Mouse (Mus musculus) hindbrain, embryonic 14.5 days (tissue): Measurements from ENCODE around the gene Krt42. TPM values are rescaled to one million over a fixed set of nuclear protein-coding genes. Genes with fewer than 3 reads are reported as not detected.

Source experiments
- ATAC-seq: fragments of 200-750 bp; cut with Nextera tagmentation; 2 replicates; pipeline ENCODE4 v1.8.0; 2017; ENCODE audit warnings: moderate number of reproducible peaks, mild to moderate bottlenecking, moderate TSS enrichment, moderate library complexity; ENCODE audit not compliant: low FRiP score
- DNase-seq: peaks from one replicate; pipeline ENCODE4 v3.0.0-alpha.2; 2015; ENCODE audit warnings: low spot score
- H3K27ac ChIP-seq: fragments of 300-500 bp; sonication (generic); 2 replicates; pipeline ENCODE4 v1.5.1; 2014; ENCODE audit warnings: mild to moderate bottlenecking, moderate library complexity
- H3K27me3 ChIP-seq: fragments of 300-500 bp; sonication (generic); 2 replicates; pipeline ENCODE4 v1.6.1; 2014; ENCODE audit warnings: mild to moderate bottlenecking, low read length, mixed read lengths; ENCODE audit not compliant: control insufficient read depth, insufficient read depth
- H3K36me3 ChIP-seq: fragments of 300-500 bp; sonication (generic); replicated peaks from 2 replicates; pipeline ENCODE4 v1.6.1; 2014; ENCODE audit not compliant: control insufficient read depth, insufficient read depth
- H3K4me1 ChIP-seq: fragments of 300-500 bp; sonication (generic); replicated peaks from 2 replicates; pipeline ENCODE4 v1.6.1; 2014; ENCODE audit warnings: antibody characterized with exemption, low read length, mixed read lengths; ENCODE audit not compliant: control insufficient read depth, insufficient read depth
- H3K4me2 ChIP-seq: fragments of 300-500 bp; sonication (generic); replicated peaks from 2 replicates; pipeline ENCODE4 v1.6.1; 2014; ENCODE audit warnings: mild to moderate bottlenecking, moderate library complexity
- H3K4me3 ChIP-seq: fragments of 300-500 bp; sonication (generic); replicated peaks from 2 replicates; pipeline ENCODE4 v1.5.1; 2014; ENCODE audit warnings: mild to moderate bottlenecking, low read length
- H3K9ac ChIP-seq: fragments of 300-500 bp; sonication (generic); 2 replicates; pipeline ENCODE4 v1.6.1; 2014
- H3K9me3 ChIP-seq: fragments of 300-500 bp; sonication (generic); 2 replicates; pipeline ENCODE4 v1.6.1; 2016; ENCODE audit warnings: low read length; ENCODE audit not compliant: control insufficient read depth
- WGBS: fragments of 180-500 bp; shearing (Covaris S2); extraction: QIAGEN DNeasy Blood & Tissue Kit; methylation state at CpG from one replicate; pipeline ENCODE4 v1.1.7; 2014; 5-methylcytosine and 5-hydroxymethylcytosine counted together
- polyA plus RNA-seq: library from polyadenylated mRNA; unstranded; fragments of >200 nt; fragmentation: Nextera tagmentation; extraction: Ambion mirVana; gene quantifications from 2 replicates; pipeline ENCODE4 v1.2.1, GENCODE M21; 2014

Krt42 gene
- polyA plus RNA-seq, 1 experiment from 2014 or later, result not detected

DNA sequence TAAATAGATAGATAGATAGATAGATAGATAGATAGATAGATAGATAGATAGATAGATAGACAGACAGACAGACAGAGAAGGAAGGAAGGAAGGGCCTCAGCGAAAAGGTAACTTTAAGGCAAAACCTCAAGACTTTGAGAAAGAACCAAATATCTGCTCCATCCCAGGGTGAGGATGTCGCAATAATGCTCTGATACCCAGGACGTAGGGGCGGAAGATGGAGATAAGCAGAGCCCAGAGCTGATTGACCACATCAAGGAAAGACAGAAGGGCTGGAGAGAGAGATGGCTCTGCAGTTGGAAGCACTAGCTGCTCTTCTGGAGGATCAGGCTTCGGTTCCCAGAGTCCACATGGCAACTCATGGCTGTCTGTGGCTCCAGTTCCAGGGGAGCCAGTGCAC, 31.6 kb upstream of the Krt42 start:
- H3K9ac ChIP-seq, result no peak overlapping the region
- H3K4me2 ChIP-seq, result no peak overlapping the region
- DNase-seq, result no peak
- H3K4me1 ChIP-seq, result no peaks in the 10 kb centered on the region
- ATAC-seq, result no peak
- no peaks in the 10 kb centered on the region; the same call in 1 of the 2 replicates for H3K27me3 ChIP-seq
- H3K27ac ChIP-seq, result no peak overlapping the region
- WGBS, result 91% methylated on average over 5 of the region's 5 CpGs
- H3K9me3 ChIP-seq, result no peaks in the 10 kb centered on the region
- no peaks in the 10 kb centered on the region for H3K36me3 ChIP-seq
- H3K4me3 ChIP-seq, result no peak overlapping the region

DNA sequence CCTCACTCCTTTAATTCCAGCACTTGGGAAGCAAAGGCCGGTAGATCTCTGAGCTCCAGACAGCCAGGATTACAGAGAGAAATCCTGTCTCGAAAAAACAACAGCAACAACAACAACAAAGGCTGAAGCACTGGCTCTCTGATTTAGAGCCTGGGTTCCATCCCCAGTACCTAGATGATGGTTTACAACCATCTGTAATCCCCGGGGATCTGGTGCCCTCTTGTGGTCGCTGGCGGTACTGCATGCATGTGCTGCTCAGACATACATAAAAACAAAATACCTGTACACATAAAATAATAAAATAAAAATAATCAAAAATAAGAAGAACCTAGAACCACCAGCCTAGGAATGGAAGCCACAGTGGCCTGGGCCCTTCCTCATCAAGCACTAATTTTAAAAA, 30.6 kb upstream of the Krt42 start:
- H3K9ac ChIP-seq, result no peak overlapping the region
- H3K4me3 ChIP-seq, result no peak overlapping the region
- H3K27me3 ChIP-seq, result no peaks in the 10 kb centered on the region; the same call in 1 of the 2 replicates
- no peak overlapping the region for H3K27ac ChIP-seq
- DNase-seq, result peak; percentile 83
- H3K36me3 ChIP-seq, result no peaks in the 10 kb centered on the region
- H3K9me3 ChIP-seq, result no peaks in the 10 kb centered on the region
- H3K4me1 ChIP-seq, result no peaks in the 10 kb centered on the region
- H3K4me2 ChIP-seq, result no peak overlapping the region
- WGBS, result 7% methylated on average over 5 of the region's 5 CpGs
- ATAC-seq, result no peak

DNA sequence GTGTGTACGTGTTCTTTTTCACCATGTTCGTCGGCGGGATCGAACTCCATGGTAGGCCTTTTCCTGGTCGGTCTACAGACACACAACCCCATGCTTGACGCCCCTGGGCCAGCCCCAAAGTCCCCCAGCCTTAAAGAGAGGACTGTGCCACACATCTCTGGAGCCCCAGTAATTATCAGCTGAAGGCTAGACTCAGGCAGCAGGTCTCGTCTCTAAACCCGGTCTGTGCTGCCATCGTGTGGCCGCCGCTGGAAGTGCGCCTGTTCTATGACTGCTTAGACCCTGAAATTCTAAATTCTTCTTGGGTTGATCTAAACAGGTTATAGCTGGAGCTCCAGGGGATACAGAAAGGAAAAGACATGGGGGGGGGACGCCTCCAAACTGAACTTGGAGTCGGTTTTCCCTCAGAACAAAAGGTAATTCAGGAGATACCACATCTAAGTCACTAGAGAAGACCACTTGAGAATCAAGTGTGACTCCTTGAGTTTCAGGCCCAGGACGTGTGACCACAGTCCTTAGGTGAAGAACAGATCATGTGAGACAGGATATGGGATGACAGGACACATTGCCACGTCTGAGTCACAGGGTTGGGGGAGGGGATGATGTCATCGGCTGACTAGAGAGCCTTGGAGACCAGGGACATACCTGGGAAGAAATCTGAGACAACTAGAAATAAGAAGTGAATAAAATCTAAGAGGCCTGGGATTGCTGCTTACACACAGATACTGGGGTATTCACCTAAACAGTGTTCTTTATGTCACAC, 28.8 kb upstream of the Krt42 start:
- Histone ChIP-seq H3K27ac (no peak overlapping the region), H3K9me3 (no peaks in the 10 kb centered on the region), H3K4me3 (no peak overlapping the region), H3K9ac (no peak overlapping the region; the same call in 1 of the 2 replicates), H3K27me3 (no peaks in the 10 kb centered on the region; the same call in 1 of the 2 replicates), H3K4me2 (peak overlapping the region; percentile 28), H3K4me1 (no peaks in the 10 kb centered on the region), H3K36me3 (no peaks in the 10 kb centered on the region)
- ATAC-seq (peak; percentile 54; the same call in 1 of the 2 replicates), DNase-seq (peak; percentile 85)
- 23% methylated on average over 18 of the region's 18 CpGs for WGBS

DNA sequence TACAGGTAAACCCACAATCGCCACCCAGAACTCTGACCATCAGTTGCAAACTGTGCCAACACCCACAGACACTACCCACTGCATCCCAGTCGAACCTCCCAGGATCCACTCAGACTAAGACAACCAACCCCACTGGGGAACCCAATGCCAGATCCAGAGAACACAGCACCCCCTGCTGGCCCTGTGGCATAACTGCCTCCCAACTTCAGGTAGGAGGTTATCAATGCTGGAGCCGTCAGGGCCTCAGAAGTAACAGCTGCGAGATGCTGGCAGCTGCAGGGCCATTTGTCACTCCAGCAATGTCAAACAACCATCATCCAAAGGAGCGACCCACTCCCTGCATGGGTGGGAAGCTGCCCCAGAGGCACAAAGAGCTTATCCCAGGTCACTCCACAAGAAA, 28.1 kb upstream of the Krt42 start:
- no peak overlapping the region for H3K27ac ChIP-seq
- no peaks in the 10 kb centered on the region for H3K4me1 ChIP-seq
- no peaks in the 10 kb centered on the region; the same call in 1 of the 2 replicates for H3K27me3 ChIP-seq
- no peaks in the 10 kb centered on the region for H3K36me3 ChIP-seq
- no peaks in the 10 kb centered on the region for H3K9me3 ChIP-seq
- DNase-seq (no peak), ATAC-seq (no peak)
- H3K9ac ChIP-seq, result no peak overlapping the region
- 45% methylated on average over 5 of the region's 5 CpGs for WGBS
- peak overlapping the region; percentile 28 for H3K4me2 ChIP-seq
- no peak overlapping the region for H3K4me3 ChIP-seq

DNA sequence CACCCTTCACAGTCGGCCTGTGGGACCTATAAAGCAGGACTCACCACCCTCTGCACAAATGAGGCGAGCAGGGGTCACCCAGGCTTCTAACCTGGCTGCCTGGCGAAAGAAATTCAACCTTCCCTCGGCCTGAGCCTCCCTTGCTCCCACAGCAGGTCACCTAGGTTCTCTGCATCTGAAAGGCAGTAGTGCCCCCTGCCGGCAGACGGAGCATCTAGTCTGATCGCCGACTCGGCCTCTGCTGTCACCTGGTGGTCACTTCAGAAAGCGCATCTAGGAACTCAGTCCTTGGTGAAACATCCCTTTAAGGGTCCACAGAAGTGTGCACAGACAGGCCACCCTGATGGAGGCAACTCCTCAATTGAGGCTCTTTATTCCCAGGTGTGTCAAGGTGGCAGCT, 25.6 kb upstream of the Krt42 start:
- Histone ChIP-seq H3K9me3 (no peaks in the 10 kb centered on the region), H3K4me1 (no peaks in the 10 kb centered on the region), H3K36me3 (no peaks in the 10 kb centered on the region), H3K4me3 (no peak overlapping the region), H3K9ac (no peak overlapping the region), H3K4me2 (no peak overlapping the region), H3K27me3 (no peaks in the 10 kb centered on the region), H3K27ac (no peak overlapping the region)
- ATAC-seq (no peak; the same call in 1 of the 2 replicates), DNase-seq (peak; percentile 89)
- WGBS, result 6% methylated on average over 10 of the region's 10 CpGs

DNA sequence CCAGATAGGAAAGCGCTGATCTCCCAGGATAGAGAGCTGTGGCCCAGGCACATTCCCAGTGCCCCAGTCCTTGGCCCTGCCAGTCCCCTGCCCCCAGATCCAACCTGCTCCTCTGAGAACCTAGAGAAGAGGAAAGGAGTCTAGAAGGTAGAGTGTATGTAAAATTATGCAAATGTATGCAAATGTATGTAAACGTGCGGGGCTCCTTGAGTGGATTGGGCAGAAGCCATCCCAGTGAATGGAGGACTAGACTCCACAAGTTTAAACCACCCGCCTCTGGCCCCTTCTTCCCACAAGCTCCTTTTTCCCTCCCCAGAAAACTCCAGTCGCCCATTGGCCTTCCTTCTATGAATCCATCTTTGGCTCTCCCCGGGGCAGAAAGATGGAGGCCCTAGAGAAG, 23.2 kb upstream of the Krt42 start:
- ATAC-seq, result no peak
- H3K27me3 ChIP-seq, result no peaks in the 10 kb centered on the region
- 47% methylated on average over 6 of the region's 6 CpGs for WGBS
- H3K4me2 ChIP-seq, result no peak overlapping the region
- no peaks in the 10 kb centered on the region for H3K36me3 ChIP-seq
- no peaks in the 10 kb centered on the region for H3K4me1 ChIP-seq
- H3K9me3 ChIP-seq, result no peaks in the 10 kb centered on the region
- no peak overlapping the region for H3K27ac ChIP-seq
- H3K4me3 ChIP-seq, result no peak overlapping the region
- DNase-seq, result no peak
- no peak overlapping the region for H3K9ac ChIP-seq

DNA sequence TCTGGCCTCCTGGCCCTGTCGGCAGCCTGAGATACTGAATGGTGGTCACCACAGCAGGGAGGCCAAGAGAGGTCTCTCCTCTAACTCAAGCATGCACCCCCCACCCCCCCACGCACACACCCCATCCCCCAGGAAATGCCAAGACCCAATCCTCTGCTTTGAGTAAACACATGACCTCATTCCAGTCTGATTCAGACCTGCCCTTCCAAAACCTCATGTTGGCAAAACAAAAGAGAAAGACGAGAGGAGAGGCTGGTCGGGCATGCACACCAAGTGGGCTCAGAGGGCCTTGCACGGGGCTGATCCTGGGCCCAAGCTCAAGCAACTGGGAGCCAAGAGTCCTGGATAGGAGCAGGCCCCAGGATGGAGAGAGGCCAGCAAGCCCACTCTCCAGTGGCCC, 20.6 kb upstream of the Krt42 start:
- no peak overlapping the region for H3K4me2 ChIP-seq
- H3K4me3 ChIP-seq, result no peak overlapping the region
- WGBS, result 52% methylated on average over 5 of the region's 5 CpGs
- H3K4me1 ChIP-seq, result no peaks in the 10 kb centered on the region
- DNase-seq, result no peak
- no peak for ATAC-seq
- H3K27me3 ChIP-seq, result no peaks in the 10 kb centered on the region
- no peaks in the 10 kb centered on the region for H3K36me3 ChIP-seq
- no peaks in the 10 kb centered on the region for H3K9me3 ChIP-seq
- H3K9ac ChIP-seq, result no peak overlapping the region
- no peak overlapping the region for H3K27ac ChIP-seq

DNA sequence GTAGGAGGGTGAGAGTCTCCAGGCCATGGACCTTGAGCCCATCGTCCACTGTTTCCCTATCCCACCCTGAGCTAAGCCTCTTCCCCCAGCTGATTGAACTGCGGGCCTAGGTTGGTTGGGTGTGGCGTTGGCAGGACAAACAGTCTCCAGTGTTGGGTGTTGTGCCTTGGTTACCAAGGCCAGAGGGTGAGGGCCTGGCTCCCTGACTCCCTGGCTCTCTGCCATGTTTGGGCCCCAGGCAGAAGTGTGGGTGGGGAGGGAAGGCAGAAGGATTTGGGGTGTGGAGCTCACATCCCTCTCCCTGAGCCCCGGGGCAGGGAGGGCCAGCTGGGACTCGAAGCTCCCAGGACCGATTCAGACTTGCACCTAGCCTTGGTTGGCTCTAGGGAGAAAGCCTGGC, 19.3 kb upstream of the Krt42 start:
- no peak overlapping the region for H3K9ac ChIP-seq
- no peaks in the 10 kb centered on the region for H3K4me1 ChIP-seq
- no peak overlapping the region for H3K4me2 ChIP-seq
- ATAC-seq (no peak), DNase-seq (no peak)
- 82% methylated on average over 6 of the region's 6 CpGs for WGBS
- no peaks in the 10 kb centered on the region for H3K36me3 ChIP-seq
- H3K27me3 ChIP-seq, result no peaks in the 10 kb centered on the region
- H3K27ac ChIP-seq, result no peak overlapping the region
- no peaks in the 10 kb centered on the region for H3K9me3 ChIP-seq
- H3K4me3 ChIP-seq, result no peak overlapping the region

DNA sequence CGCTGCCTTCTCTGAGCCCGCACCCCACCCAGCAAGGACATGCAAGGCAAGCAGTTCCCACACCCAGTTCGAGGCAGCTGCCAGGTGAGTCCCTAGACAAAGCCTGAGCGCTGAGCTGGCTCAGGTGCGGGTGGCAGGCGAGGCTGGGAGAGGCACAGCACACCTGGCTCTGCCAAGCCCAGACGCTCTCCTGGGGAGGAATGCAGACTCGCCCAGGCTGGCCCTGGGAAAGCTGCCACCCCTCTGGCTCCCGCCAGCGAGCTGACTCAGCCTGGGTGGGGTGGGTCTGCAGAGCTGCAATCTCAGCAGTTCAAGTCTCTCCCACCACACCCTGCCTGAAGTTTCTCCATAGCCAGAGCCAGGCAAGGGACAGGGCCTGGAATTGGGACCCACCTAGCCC, 17.4 kb upstream of the Krt42 start:
- no peaks in the 10 kb centered on the region for H3K9me3 ChIP-seq
- DNase-seq, result no peak
- H3K9ac ChIP-seq, result no peak overlapping the region
- H3K4me2 ChIP-seq, result no peak overlapping the region
- ATAC-seq, result no peak
- no peaks in the 10 kb centered on the region for H3K27me3 ChIP-seq
- no peaks in the 10 kb centered on the region for H3K36me3 ChIP-seq
- WGBS, result 26% methylated on average over 10 of the region's 10 CpGs
- H3K4me3 ChIP-seq, result no peak overlapping the region
- no peaks in the 10 kb centered on the region for H3K4me1 ChIP-seq
- no peak overlapping the region for H3K27ac ChIP-seq

DNA sequence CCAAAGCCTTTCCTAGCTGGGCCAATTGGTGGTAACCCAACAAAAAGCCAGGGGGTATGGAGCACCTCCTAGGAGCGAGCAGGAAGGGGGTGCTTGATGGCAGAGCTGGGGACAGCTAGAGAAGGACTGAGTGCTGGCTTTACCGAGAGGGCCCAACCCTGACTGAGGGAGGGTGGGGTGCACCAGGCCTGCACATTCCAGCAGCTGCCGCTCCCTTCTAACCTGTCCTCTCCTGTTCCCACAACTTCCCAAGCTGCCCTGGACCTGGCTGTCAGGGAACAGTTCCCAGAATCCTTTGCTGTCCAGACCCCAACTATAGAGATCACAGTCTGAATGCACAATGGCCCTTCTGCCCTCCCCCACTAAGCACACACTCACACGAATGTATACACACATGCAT, 15.3 kb upstream of the Krt42 start:
- Histone ChIP-seq H3K9ac (no peak overlapping the region), H3K4me2 (no peak overlapping the region), H3K4me3 (no peak overlapping the region), H3K36me3 (no peaks in the 10 kb centered on the region), H3K4me1 (no peaks in the 10 kb centered on the region), H3K27me3 (no peaks in the 10 kb centered on the region), H3K9me3 (no peaks in the 10 kb centered on the region), H3K27ac (no peak overlapping the region)
- WGBS, result 83% methylated on average over 4 of the region's 4 CpGs
- ATAC-seq, result no peak
- no peak for DNase-seq
